Mouse (Mus musculus) hindbrain, embryonic 10.5 days (tissue): Measurements from ENCODE around the gene Svop. TPM values are rescaled to one million over a fixed set of nuclear protein-coding genes. Genes with fewer than 3 reads are reported as not detected.

Experiments
- DNase-seq: peaks from one replicate; pipeline ENCODE4 v3.0.0-alpha.2; 2017; ENCODE audit warnings: low spot score
- H3K27ac ChIP-seq: fragments of 300-500 bp; sonication (generic); 2 replicates; pipeline ENCODE4 v1.5.1; 2016; ENCODE audit warnings: mild to moderate bottlenecking, moderate library complexity
- H3K27me3 ChIP-seq: fragments of 300-500 bp; sonication (generic); 2 replicates; pipeline ENCODE4 v1.6.1; 2016; ENCODE audit warnings: mild to moderate bottlenecking; ENCODE audit not compliant: poor library complexity, insufficient read depth, severe bottlenecking
- H3K36me3 ChIP-seq: fragments of 300-500 bp; sonication (generic); 2 replicates; pipeline ENCODE4 v1.6.1; 2016; ENCODE audit warnings: mild to moderate bottlenecking, moderate library complexity
- H3K4me1 ChIP-seq: fragments of 300-500 bp; sonication (generic); replicated peaks from 2 replicates; pipeline ENCODE4 v1.6.1; 2016; ENCODE audit warnings: mild to moderate bottlenecking
- H3K4me3 ChIP-seq: fragments of 300-500 bp; sonication (generic); 2 replicates; pipeline ENCODE4 v1.5.1; 2016; ENCODE audit warnings: mild to moderate bottlenecking, moderate library complexity
- H3K9me3 ChIP-seq: fragments of 300-500 bp; sonication (generic); 2 replicates; pipeline ENCODE4 v1.6.1; 2016; ENCODE audit warnings: mild to moderate bottlenecking, moderate library complexity
- WGBS: fragments of 180-500 bp; shearing (Covaris S2); methylation state at CpG from one replicate; pipeline ENCODE4 v1.1.7; 2016; 5-methylcytosine and 5-hydroxymethylcytosine counted together
- polyA plus RNA-seq: library from polyadenylated mRNA; unstranded; fragments of >200 nt; fragmentation: Nextera tagmentation; extraction: Ambion mirVana; gene quantifications from 2 replicates; pipeline ENCODE4 v1.2.1, GENCODE M21; 2016

The Svop gene
- polyA plus RNA-seq, 1 experiment from 2014 or later, result 30.3 TPM

DNA sequence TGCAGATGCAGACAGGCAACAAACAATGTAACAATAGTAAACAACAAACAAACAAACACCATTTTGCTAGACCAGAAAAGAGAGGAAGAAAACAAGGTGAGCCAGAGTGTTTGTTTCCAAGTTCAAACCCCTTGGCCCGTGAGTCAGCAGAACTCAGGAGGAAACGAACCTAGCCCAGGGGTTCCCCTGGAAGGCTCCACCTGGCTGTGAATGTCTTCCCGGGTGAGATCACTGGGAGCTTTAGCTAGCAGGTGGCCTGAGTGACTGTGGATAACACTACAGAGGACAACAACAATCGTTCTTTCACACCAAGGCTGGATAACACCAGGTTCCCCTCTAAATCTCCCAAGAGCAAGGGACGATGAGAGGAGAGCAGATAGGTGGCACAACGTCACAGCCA, 110.2 kb downstream of the Svop start:
- WGBS, result 90% methylated on average over 6 of the region's 6 CpGs
- no peaks in the 10 kb centered on the region for H3K27me3 ChIP-seq
- peaks cover 48% of the 10 kb centered on the region for H3K4me1 ChIP-seq
- no peak for DNase-seq
- H3K36me3 ChIP-seq, result peaks cover 58% of the 10 kb centered on the region
- no peak overlapping the region for H3K27ac ChIP-seq
- H3K9me3 ChIP-seq, result no peaks in the 10 kb centered on the region
- no peak overlapping the region for H3K4me3 ChIP-seq

GRCm38 (mm10) chr5:113980511-113980910, 110.9 kb downstream of the Svop start:
- 80% methylated on average over 1 of the region's 1 CpGs for WGBS
- Histone ChIP-seq H3K27ac (no peak overlapping the region), H3K36me3 (peaks cover 51% of the 10 kb centered on the region), H3K4me1 (peaks cover 48% of the 10 kb centered on the region), H3K27me3 (no peaks in the 10 kb centered on the region), H3K9me3 (no peaks in the 10 kb centered on the region), H3K4me3 (no peak overlapping the region)
- DNase-seq, result no peak

DNA sequence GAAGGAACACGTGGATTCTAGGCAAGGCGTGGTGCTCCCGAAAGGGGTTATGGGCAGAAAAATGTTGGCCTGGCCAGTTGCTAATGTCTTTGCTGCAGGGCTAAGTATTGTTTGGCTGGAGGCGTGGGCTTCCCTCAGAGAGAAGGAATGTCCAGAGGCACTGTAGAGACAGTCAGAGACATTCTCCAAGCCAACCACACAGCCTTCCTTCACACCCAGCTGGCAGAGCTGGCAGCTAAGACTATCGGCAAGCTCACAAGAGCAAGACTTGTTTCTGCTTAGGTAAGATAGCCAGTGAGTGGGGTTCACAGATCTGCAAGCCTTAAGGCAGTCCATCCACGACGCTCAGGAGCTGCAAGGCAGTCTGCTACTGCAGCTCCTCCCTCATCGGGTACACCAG, 114.1 kb downstream of the Svop start:
- Histone ChIP-seq H3K36me3 (peaks cover 36% of the 10 kb centered on the region), H3K27ac (peak overlapping the region; percentile 26), H3K4me3 (no peak overlapping the region), H3K27me3 (no peaks in the 10 kb centered on the region), H3K4me1 (peaks cover 63% of the 10 kb centered on the region), H3K9me3 (no peaks in the 10 kb centered on the region)
- DNase-seq, result no peak
- WGBS, result 82% methylated on average over 8 of the region's 8 CpGs

Other genes starting within 250 kb of the Svop start
- 248 and 258 TPM in 2 replicates for gene Coro1c, start 182.8 kb downstream of the Svop start, polyA plus RNA-seq
- gene Ssh1, start 97.7 kb downstream of the Svop start, polyA plus RNA-seq, result 14.8 and 16.9 TPM in 2 replicates
- not detected in 2 replicates for gene Dao, start 87.9 kb downstream of the Svop start, polyA plus RNA-seq
- 12.3 and 13.2 TPM in 2 replicates for gene Usp30, start 26.1 kb downstream of the Svop start, polyA plus RNA-seq
- 13.1 and 13.4 TPM in 2 replicates for gene Alkbh2, start 36.6 kb upstream of the Svop start, polyA plus RNA-seq
- 41.9 and 60.8 TPM in 2 replicates for gene Ung, start 38.8 kb upstream of the Svop start, polyA plus RNA-seq
- gene Acacb, start 55.0 kb upstream of the Svop start, polyA plus RNA-seq, result 1.8 TPM in 2 replicates
- gene Foxn4, start 182.2 kb upstream of the Svop start, polyA plus RNA-seq, result 4.0 and 4.2 TPM in 2 replicates
- 0.59 and 0.73 TPM in 2 replicates for gene Myo1h, start 197.6 kb upstream of the Svop start, polyA plus RNA-seq